Comparison of ENCODE assay signal across 10 mouse cellular contexts in genomic region chr10:60269141-60270064, GRCm38 (mm10). TPM values are rescaled to one million over a fixed set of nuclear protein-coding genes. Genes with fewer than 3 reads are reported as not detected.
DNase-seq lines count a peak whose midpoint lies in the region; ATAC-seq and TF ChIP-seq lines count a peak whose summit lies in the region.
"Had no signal": no experiment of that assay in that cellular context is flagged by ENCODE, and none has a peak within 500 bp of the region (broad histone marks: within the 10 kb centered on the region; RNA-seq: fewer than 3 reads in every experiment).

No protein-coding gene starts in this region.

- no peak overlapping the region for H3K4me2 ChIP-seq in heart, embryonic 13.5 days
- H3K4me2 ChIP-seq in liver, embryonic 13.5 days: no peak overlapping the region

- H3K4me1 ChIP-seq in heart, embryonic 13.5 days: peaks cover 32% of the 10 kb centered on the region
- H3K4me1 ChIP-seq in spleen, adult 2 months (ENCODE audit: control insufficient read depth, insufficient read depth, insufficient read length): peaks cover 3% of the 10 kb centered on the region; the same call in 1 of the 2 replicates
- peaks cover 39% of the 10 kb centered on the region for H3K4me1 ChIP-seq in liver, embryonic 13.5 days (replicated peaks)

- H3K4me3 ChIP-seq in heart, embryonic 13.5 days: no peak overlapping the region
- no peak overlapping the region for H3K4me3 ChIP-seq in spleen, adult 2 months (ENCODE audit: extremely low read depth, insufficient read depth, insufficient read length)
- H3K4me3 ChIP-seq in liver, embryonic 13.5 days (replicated peaks): no peak overlapping the region

- no peak for ATAC-seq in heart, embryonic 13.5 days (ENCODE audit: extremely low read depth, insufficient number of reproducible peaks, low FRiP score, low TSS enrichment)
- ATAC-seq in liver, embryonic 13.5 days (ENCODE audit: low read depth): peak; percentile 35; the same call in 1 of the 2 replicates

- no peaks in the 10 kb centered on the region for H3K9me3 ChIP-seq in heart, embryonic 13.5 days
- no peaks in the 10 kb centered on the region for H3K9me3 ChIP-seq in liver, embryonic 13.5 days (replicated peaks)
- H3K9me3 ChIP-seq: G1E had no signal

- WGBS in heart, embryonic 13.5 days: 55% methylated on average over 13 of the region's 13 CpGs
- 70% methylated on average over 13 of the region's 13 CpGs for WGBS in spleen, adult 2 months
- WGBS in liver, embryonic 13.5 days (ENCODE audit: insufficient replicate concordance): 59% methylated on average over 13 of the region's 13 CpGs

- H3K36me3 ChIP-seq in heart, embryonic 13.5 days: no peaks in the 10 kb centered on the region
- no peaks in the 10 kb centered on the region for H3K36me3 ChIP-seq in spleen, adult 2 months (ENCODE audit: control insufficient read depth, insufficient read depth, low read length)
- H3K36me3 ChIP-seq in liver, embryonic 13.5 days: no peaks in the 10 kb centered on the region
- H3K36me3 ChIP-seq: G1E had no signal

- DNase-seq in heart, adult 8-10 months (ENCODE audit: low spot score): no peak
- no peak for DNase-seq in spleen, adult 2 months (ENCODE audit: low read depth in 1 of 2, low spot score in 2 of 2)
- no peak for DNase-seq in spleen, postnatal 14 days (ENCODE audit: low spot score in 2 of 2)
- no peak for DNase-seq in liver, embryonic 13.5 days
- DNase-seq in right cerebral cortex, postnatal 36 days (ENCODE audit: low spot score in 2 of 2): no peak
- DNase-seq in retina, embryonic 14.5 days (ENCODE audit: low spot score): no peak
- no peak for DNase-seq in testis, postnatal 14 days (ENCODE audit: low spot score)
- DNase-seq: lung, adult 2 months had no signal

- H3K27me3 ChIP-seq in heart, embryonic 13.5 days (replicated peaks): no peaks in the 10 kb centered on the region
- no peaks in the 10 kb centered on the region for H3K27me3 ChIP-seq in spleen, adult 2 months (ENCODE audit: control insufficient read depth, insufficient read depth, low read length)
- H3K27me3 ChIP-seq in liver, embryonic 13.5 days: no peaks in the 10 kb centered on the region

- no peak for TF ChIP-seq CTCF in spleen, adult 2 months (IDR thresholded peaks at IDR 0.05; ENCODE audit: extremely low read depth, insufficient read depth, insufficient read length, insufficient replicate concordance)

- H3K27ac ChIP-seq in heart, embryonic 13.5 days (replicated peaks): peak overlapping the region; percentile 53
- peak overlapping the region; percentile 43 for H3K27ac ChIP-seq in spleen, adult 2 months (ENCODE audit: insufficient read depth, low read length)
- no peak overlapping the region for H3K27ac ChIP-seq in liver, embryonic 13.5 days

- peak overlapping the region; percentile 45 for H3K9ac ChIP-seq in heart, embryonic 13.5 days
- H3K9ac ChIP-seq in liver, embryonic 13.5 days: no peak overlapping the region

- TF ChIP-seq POLR2A in spleen, adult 2 months (IDR thresholded peaks at IDR 0.05; ENCODE audit: low read depth, low read length): no peak

RNA-seq across cellular contexts. Expression of gene Psap, which starts 8.0 kb away (rescaled TPM):
- polyA plus RNA-seq in heart, embryonic 13.5 days (2015; fragmentation: Nextera tagmentation; extraction: Ambion mirVana): 95.7 and 102 TPM in 2 replicates
- total RNA-seq in heart, adult 8-10 months (2022): 1,000 to 10,000 TPM; 1,268 to 1,360 (median 1,315) TPM
- polyA plus RNA-seq in spleen, adult 2 months (2012; rRNA removed): 1,338 and 1,442 TPM in 2 replicates
- polyA plus RNA-seq in liver, embryonic 13.5 days (2015; fragmentation: Nextera tagmentation; extraction: Ambion mirVana): 52.6 and 54.5 TPM in 2 replicates

RNA-seq across cellular contexts. Expression of gene Chst3, which starts 50.3 kb away (rescaled TPM):
- polyA plus RNA-seq in heart, embryonic 13.5 days (2015; fragmentation: Nextera tagmentation; extraction: Ambion mirVana): 0.43 and 0.60 TPM in 2 replicates
- total RNA-seq in heart, adult 8-10 months (2022): 1 to 10 TPM in 1 of 4 experiments, under 1 TPM in 3; 0.65 to 1.2 (median 0.80) TPM
- polyA plus RNA-seq in spleen, adult 2 months (2012; rRNA removed): 89.3 and 105 TPM in 2 replicates
- 0.07 and 0.08 TPM in 2 replicates for polyA plus RNA-seq in liver, embryonic 13.5 days (2015; fragmentation: Nextera tagmentation; extraction: Ambion mirVana)
- polyA plus RNA-seq: G1E had no signal

Comparison
In these comparisons a context has a peak if more than half of its experiments do, and no peak if none do; other contexts are left out.
1. RNA of gene Psap, which starts 8.0 kb away (polyA plus RNA-seq): 1,338 to 1,442 TPM in spleen, adult 2 months; 95.7 to 102 TPM in heart, embryonic 13.5 days and 52.6 to 54.5 TPM in liver, embryonic 13.5 days; every median in the first group is over 10 times any median in the second.
2. RNA of gene Chst3, which starts 50.3 kb away (polyA plus RNA-seq): 89.3 to 105 TPM in spleen, adult 2 months; 0.43 to 0.60 TPM in heart, embryonic 13.5 days and 0.07 to 0.08 TPM in liver, embryonic 13.5 days; every median in the first group is over 10 times any median in the second.